Comparison of ENCODE assay signal across 23 mouse cellular contexts in genomic region chr10:59520701-59521100, GRCm38 (mm10).
DNase-seq lines count a peak whose midpoint lies in the region; ATAC-seq lines count a peak whose summit lies in the region.
"Had no signal": no experiment of that assay in that cellular context is flagged by ENCODE, and none has a peak within 500 bp of the region (broad histone marks: within the 10 kb centered on the region; RNA-seq: fewer than 3 reads in every experiment).

No protein-coding gene starts in this region.

- no peak overlapping the region for H3K4me2 ChIP-seq in midbrain, embryonic 11.5 days
- no peak overlapping the region for H3K4me2 ChIP-seq in midbrain, embryonic 15.5 days
- H3K4me2 ChIP-seq: hindbrain, embryonic 15.5 days; intestine, embryonic 15.5 days; limb, embryonic 12.5 days; lung, embryonic 15.5 days; midbrain, embryonic 13.5 days had no signal

- peak; percentile 75 for DNase-seq in heart, adult 11 months
- no peak for DNase-seq in heart, postnatal 14 days
- peak; percentile 6 for DNase-seq in midbrain, embryonic 11.5 days (ENCODE audit: low spot score, missing footprints)
- DNase-seq in cerebellum, postnatal 36 days: peak; percentile 48 to 52
- DNase-seq in layer of hippocampus, postnatal 10 days (ENCODE audit: low spot score in 2 of 2): no peak
- no peak for DNase-seq in layer of hippocampus, adult 11-12 months (ENCODE audit: low spot score)
- DNase-seq: adrenal gland, postnatal 10 days; gastrocnemius, adult 2 months; heart, postnatal 4 days; right cerebral cortex, postnatal 14 days; spleen, adult 18-20 months; thymus, postnatal 25 days had no signal

- no peaks in the 10 kb centered on the region for H3K36me3 ChIP-seq in midbrain, embryonic 11.5 days (ENCODE audit: control insufficient read depth, insufficient read depth, low read length)
- no peaks in the 10 kb centered on the region for H3K36me3 ChIP-seq in midbrain, embryonic 15.5 days (replicated peaks)
- H3K36me3 ChIP-seq: embryonic facial prominence, embryonic 10.5 days; hindbrain, embryonic 15.5 days; intestine, embryonic 15.5 days; limb, embryonic 12.5 days; lung, embryonic 15.5 days; midbrain, embryonic 13.5 days had no signal

- ATAC-seq in midbrain, embryonic 11.5 days (ENCODE audit: low FRiP score): no peak
- ATAC-seq in midbrain, embryonic 15.5 days (replicated peaks): no peak
- ATAC-seq in megakaryocyte-erythroid progenitor cell, adult 5-6 weeks (replicated peaks; ENCODE audit: low FRiP score, low TSS enrichment, poor library complexity, severe bottlenecking): no peak
- ATAC-seq: activated CD4-positive, CD25-positive, alpha-beta regulatory T cell, adult 4 months; intestine, embryonic 15.5 days; midbrain, embryonic 13.5 days had no signal

- no peaks in the 10 kb centered on the region for H3K9me3 ChIP-seq in midbrain, embryonic 11.5 days (ENCODE audit: control insufficient read depth, low read length)
- no peaks in the 10 kb centered on the region for H3K9me3 ChIP-seq in midbrain, embryonic 15.5 days
- H3K9me3 ChIP-seq: embryonic facial prominence, embryonic 10.5 days; G1E; hindbrain, embryonic 15.5 days; intestine, embryonic 15.5 days; limb, embryonic 12.5 days; lung, embryonic 15.5 days; midbrain, embryonic 13.5 days had no signal

- H3K4me3 ChIP-seq in midbrain, embryonic 11.5 days (ENCODE audit: low read depth, low read length): no peak overlapping the region
- H3K4me3 ChIP-seq in midbrain, embryonic 15.5 days: no peak overlapping the region
- H3K4me3 ChIP-seq: embryonic facial prominence, embryonic 10.5 days; gastrocnemius, adult 2 months; hindbrain, embryonic 15.5 days; intestine, embryonic 15.5 days; limb, embryonic 12.5 days; lung, embryonic 15.5 days; midbrain, embryonic 13.5 days had no signal

- peaks cover 6% of the 10 kb centered on the region for H3K4me1 ChIP-seq in midbrain, embryonic 11.5 days (ENCODE audit: control insufficient read depth, insufficient read depth, low read length)
- no peaks in the 10 kb centered on the region for H3K4me1 ChIP-seq in midbrain, embryonic 15.5 days

- WGBS in midbrain, embryonic 11.5 days: 91% methylated on average over 2 of the region's 2 CpGs
- 83% methylated on average over 2 of the region's 2 CpGs for WGBS in midbrain, embryonic 15.5 days

- H3K9ac ChIP-seq in midbrain, embryonic 11.5 days (ENCODE audit: low read length): no peak overlapping the region
- H3K9ac ChIP-seq in midbrain, embryonic 15.5 days: no peak overlapping the region
- H3K9ac ChIP-seq: hindbrain, embryonic 15.5 days; intestine, embryonic 15.5 days; limb, embryonic 12.5 days; liver, embryonic 14.5 days; lung, embryonic 15.5 days; midbrain, embryonic 13.5 days had no signal

- H3K27ac ChIP-seq in midbrain, embryonic 11.5 days (ENCODE audit: low read depth, low read length): no peak overlapping the region
- no peak overlapping the region for H3K27ac ChIP-seq in midbrain, embryonic 15.5 days
- H3K27ac ChIP-seq: embryonic facial prominence, embryonic 10.5 days; gastrocnemius, adult 2 months; hindbrain, embryonic 15.5 days; intestine, embryonic 15.5 days; limb, embryonic 12.5 days; liver, embryonic 14.5 days; lung, embryonic 15.5 days; midbrain, embryonic 13.5 days had no signal

- intact Hi-C loops in heart, postnatal 14 days (cut with DNase I): no loop called here

- no peaks in the 10 kb centered on the region for H3K27me3 ChIP-seq in midbrain, embryonic 11.5 days (ENCODE audit: control insufficient read depth, insufficient read depth, low read length)
- no peaks in the 10 kb centered on the region for H3K27me3 ChIP-seq in midbrain, embryonic 15.5 days (replicated peaks)
- H3K27me3 ChIP-seq: hindbrain, embryonic 15.5 days; intestine, embryonic 15.5 days; limb, embryonic 12.5 days; lung, embryonic 15.5 days; midbrain, embryonic 13.5 days had no signal

Comparison
In these comparisons a context has a peak if more than half of its experiments do, and no peak if none do; other contexts are left out.
1. DNase-seq: peak in heart, adult 11 months (single experiment), midbrain, embryonic 11.5 days (single experiment) and cerebellum, postnatal 36 days (2 of 2); none in heart, postnatal 14 days (0 of 2), layer of hippocampus, postnatal 10 days (0 of 2) and layer of hippocampus, adult 11-12 months (single experiment).